Mouse (Mus musculus) layer of hippocampus, adult 2 months (tissue): ENCODE data around the gene Gstcd. TPM values are rescaled to one million over a fixed set of nuclear protein-coding genes. Genes with fewer than 3 reads are reported as not detected.

Source experiments
- DNase-seq, 2 experiments: peaks; one replicate each; pipeline ENCODE4 v3.0.0; 2022; ENCODE audit warnings: low spot score in 2 of 2
- H3K27ac ChIP-seq: fragments of 200-600 bp; 2 replicates; pipeline ENCODE4 v1.8.1; 2022
- H3K4me3 ChIP-seq: fragments of 200-600 bp; 2 replicates; pipeline ENCODE4 v1.8.1; 2022; ENCODE audit warnings: mild to moderate bottlenecking
- CTCF ChIP-seq: fragments of 200-600 bp; conservative IDR thresholded peaks from 2 replicates; pipeline ENCODE4 v1.8.1; 2022; ENCODE audit warnings: antibody characterized with exemption, mild to moderate bottlenecking, moderate library complexity
- total RNA-seq, 2 experiments: library from RNA; stranded (reverse); gene quantifications; 2 replicates each; pipeline ENCODE4 v1.2.3; 2021

Gene Gstcd
- total RNA-seq, 2 experiments from 2014 or later = 7.3 to 10.1 TPM

GRCm38 (mm10) chr3:133092274-133092853, 531 bp upstream of the Gstcd start:
- Histone ChIP-seq H3K4me3 (peak overlapping the region; percentile 75), H3K27ac (peak overlapping the region; percentile 96)
- no peak for DNase-seq
- TF ChIP-seq CTCF = no peak

GRCm38 (mm10) chr3:133091121-133091663, 641 bp downstream of the Gstcd start:
- no peak for TF ChIP-seq CTCF
- DNase-seq = peak; percentile 65 to 70
- H3K4me3 ChIP-seq = peak overlapping the region; percentile 75
- peak overlapping the region; percentile 96 for H3K27ac ChIP-seq

- no peak for DNase-seq
- TF ChIP-seq CTCF = no peak
- Histone ChIP-seq H3K27ac (peak overlapping the region; percentile 96), H3K4me3 (peak overlapping the region; percentile 75)
Measured at GRCm38 (mm10) chr3:133090247-133091120, 1.3 kb downstream of the Gstcd start.

DNA sequence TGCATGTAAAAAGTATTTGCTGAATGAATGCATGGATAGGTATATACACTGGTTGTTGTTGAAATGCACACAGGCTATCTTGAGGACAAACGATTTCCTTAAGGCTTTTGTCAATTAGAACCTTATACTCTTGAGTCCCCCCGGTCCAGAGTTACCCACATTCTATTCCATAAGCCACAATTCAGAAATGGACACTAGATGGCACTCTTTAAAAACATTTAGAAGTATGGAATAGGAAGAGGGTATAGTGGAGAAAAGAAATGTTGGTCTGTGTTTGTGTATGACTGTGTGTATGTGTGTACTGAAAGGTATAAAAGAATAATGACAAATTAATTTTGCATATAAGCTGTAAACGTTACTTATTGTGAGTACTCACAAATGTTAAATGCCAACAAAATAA, 6.0 kb downstream of the Gstcd start:
- Histone ChIP-seq H3K4me3 (no peak overlapping the region), H3K27ac (no peak overlapping the region)
- no peak for DNase-seq
- peak; percentile 77 for TF ChIP-seq CTCF

GRCm38 (mm10) chr3:133082736-133083135, 9.1 kb downstream of the Gstcd start:
- Histone ChIP-seq H3K27ac (no peak overlapping the region), H3K4me3 (no peak overlapping the region)
- TF ChIP-seq CTCF = no peak
- DNase-seq = no peak

DNA sequence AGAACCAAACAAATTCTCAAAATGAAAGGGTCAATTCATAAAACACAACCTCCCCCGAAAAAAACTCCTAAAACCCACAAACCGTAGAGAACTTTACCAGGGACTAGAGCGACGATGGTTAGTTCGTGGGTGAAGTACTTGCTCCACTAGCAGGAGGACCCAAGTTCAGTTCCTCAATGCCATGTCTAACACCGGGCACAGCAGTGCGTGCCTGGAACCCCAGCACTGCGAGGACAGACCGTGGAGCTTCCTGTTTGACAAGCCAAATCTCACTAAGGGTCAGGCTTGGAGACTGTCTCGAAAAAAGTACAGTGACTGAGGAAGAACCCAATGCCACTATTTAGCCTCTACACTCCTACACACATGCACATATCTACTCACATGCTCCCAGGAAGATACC, 16.3 kb downstream of the Gstcd start:
- Histone ChIP-seq H3K27ac (no peak overlapping the region), H3K4me3 (no peak overlapping the region)
- TF ChIP-seq CTCF = no peak
- no peak for DNase-seq

DNA sequence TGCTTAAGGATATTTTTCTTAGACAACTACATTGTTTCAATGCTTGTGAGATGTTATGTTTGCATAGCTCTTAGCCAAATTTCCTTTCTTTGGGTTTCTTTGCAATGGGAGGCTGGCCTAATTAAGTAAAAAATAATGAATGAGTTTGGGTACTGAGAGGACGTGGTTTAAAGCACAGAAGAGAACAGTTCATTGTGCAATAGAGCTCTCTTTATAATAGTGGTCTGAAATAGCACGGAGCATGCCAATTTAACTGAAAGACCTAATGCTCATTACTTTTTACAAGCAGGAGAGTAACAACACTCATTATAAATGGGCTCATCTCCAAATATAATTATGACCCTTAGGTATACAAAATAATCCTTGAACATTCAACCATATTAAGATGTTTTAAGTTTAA, 39.8 kb downstream of the Gstcd start:
- no peak overlapping the region for H3K4me3 ChIP-seq
- peak in 1 of 2 experiments; percentile 7 for DNase-seq
- no peak for TF ChIP-seq CTCF
- H3K27ac ChIP-seq = no peak overlapping the region

GRCm38 (mm10) chr3:133033145-133033755, 58.6 kb downstream of the Gstcd start:
- no peak for TF ChIP-seq CTCF
- Histone ChIP-seq H3K27ac (no peak overlapping the region), H3K4me3 (no peak overlapping the region)
- no peak for DNase-seq

GRCm38 (mm10) chr3:133026977-133027376, 64.9 kb downstream of the Gstcd start:
- no peak overlapping the region for H3K27ac ChIP-seq
- H3K4me3 ChIP-seq = no peak overlapping the region
- no peak for TF ChIP-seq CTCF
- no peak for DNase-seq

GRCm38 (mm10) chr3:133007250-133007649, 84.6 kb downstream of the Gstcd start:
- no peak for TF ChIP-seq CTCF
- Histone ChIP-seq H3K4me3 (no peak overlapping the region), H3K27ac (no peak overlapping the region)
- no peak for DNase-seq

GRCm38 (mm10) chr3:132996299-132996698, 95.5 kb downstream of the Gstcd start:
- Histone ChIP-seq H3K4me3 (no peak overlapping the region), H3K27ac (no peak overlapping the region)
- no peak for DNase-seq
- no peak for TF ChIP-seq CTCF

DNA sequence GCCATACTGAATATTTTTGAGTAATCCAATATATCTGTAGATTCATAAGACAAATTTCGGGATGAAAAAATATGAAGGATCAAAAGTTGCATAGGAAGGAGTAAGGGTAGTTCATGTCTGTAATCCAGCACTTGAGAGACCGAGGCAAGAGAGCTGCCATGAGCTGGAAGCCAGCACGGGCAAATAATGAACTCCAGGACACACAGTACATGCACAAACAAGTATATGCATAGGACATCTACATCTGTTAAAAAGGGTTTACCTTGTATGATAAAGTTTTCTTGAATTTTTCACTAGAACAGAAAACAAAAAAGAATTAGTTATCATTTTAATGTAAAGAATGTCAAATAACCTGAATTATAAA, 95.9 kb downstream of the Gstcd start:
- Histone ChIP-seq H3K4me3 (no peak overlapping the region), H3K27ac (no peak overlapping the region)
- TF ChIP-seq CTCF = no peak
- DNase-seq = no peak
